Mouse (Mus musculus): Measurements from ENCODE around the gene Dip2c. TPM values are rescaled to one million over a fixed set of nuclear protein-coding genes. Genes with fewer than 3 reads are reported as not detected.

Dip2c gene
- polyA plus RNA-seq, 1 experiment from 2014 or later = 10.3 TPM

DNA sequence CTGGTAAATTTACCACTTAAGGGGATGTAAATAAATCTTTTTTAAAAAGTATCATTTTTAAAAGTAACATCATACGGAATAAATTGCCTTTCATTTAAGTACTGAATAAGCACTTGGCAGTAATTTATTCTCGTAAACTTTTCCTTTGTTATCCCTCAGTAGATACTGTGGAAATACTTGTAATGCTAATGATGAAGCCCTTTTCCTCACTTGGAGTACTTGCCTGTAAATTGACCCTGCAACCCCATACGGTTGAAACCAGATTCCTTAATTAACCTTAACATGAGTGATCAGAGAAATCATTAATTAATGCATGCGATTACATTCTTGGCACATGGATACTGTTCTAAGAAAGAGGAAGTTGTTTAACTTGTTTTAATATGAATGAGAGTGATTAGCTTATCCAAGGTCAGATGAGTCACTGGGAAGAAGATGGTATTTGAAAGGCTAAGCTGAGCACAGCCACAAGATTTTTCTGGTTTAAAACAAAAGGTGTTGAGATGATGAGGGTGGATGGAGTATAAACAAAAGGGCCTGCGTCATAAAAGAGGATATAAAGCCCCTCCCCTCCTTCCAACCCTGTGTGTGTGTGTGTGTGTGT lies 114.0 kb downstream of the Dip2c start:
- ATAC-seq = no peak
- Histone ChIP-seq H3K9ac (replicated peaks) (no peak overlapping the region), H3K4me1 (replicated peaks) (peaks cover 6% of the 10 kb centered on the region; the same call in 1 of the 2 replicates), H3K4me3 (replicated peaks) (no peak overlapping the region), H3K4me2 (replicated peaks) (no peak overlapping the region), H3K9me3 (peaks cover 8% of the 10 kb centered on the region; the same call in 1 of the 2 replicates), H3K27me3 (no peaks in the 10 kb centered on the region), H3K36me3 (no peaks in the 10 kb centered on the region), H3K27ac (no peak overlapping the region)
- WGBS = 61% methylated on average over 5 of the region's 5 CpGs

DNA sequence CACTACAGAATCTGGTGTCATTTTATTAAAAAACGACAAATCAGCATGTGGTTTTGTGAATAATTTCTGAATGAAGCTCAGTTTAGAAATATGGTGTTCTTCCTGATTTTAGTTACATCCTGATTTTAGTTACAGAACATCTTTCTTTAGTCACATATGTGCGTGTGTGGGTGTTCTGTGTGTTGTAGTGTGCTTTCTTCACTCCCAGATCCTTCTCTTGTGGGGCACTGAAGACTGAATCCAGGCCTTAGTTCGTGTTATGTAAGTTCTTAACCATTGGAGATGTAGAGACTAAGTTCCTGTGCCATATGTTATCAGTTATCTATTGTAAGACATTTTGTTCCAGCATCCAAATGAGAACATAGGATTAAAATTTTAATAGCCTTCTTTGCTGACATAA lies 117.1 kb downstream of the Dip2c start:
- 94% methylated on average over 3 of the region's 3 CpGs for WGBS
- ATAC-seq = no peak
- no peak overlapping the region for H3K9ac ChIP-seq (replicated peaks)
- no peaks in the 10 kb centered on the region for H3K27me3 ChIP-seq
- H3K27ac ChIP-seq = no peak overlapping the region
- no peak overlapping the region for H3K4me2 ChIP-seq (replicated peaks)
- H3K4me1 ChIP-seq (replicated peaks) = peaks cover 6% of the 10 kb centered on the region; the same call in 1 of the 2 replicates
- no peaks in the 10 kb centered on the region for H3K36me3 ChIP-seq
- H3K9me3 ChIP-seq = no peaks in the 10 kb centered on the region
- H3K4me3 ChIP-seq (replicated peaks) = no peak overlapping the region

DNA sequence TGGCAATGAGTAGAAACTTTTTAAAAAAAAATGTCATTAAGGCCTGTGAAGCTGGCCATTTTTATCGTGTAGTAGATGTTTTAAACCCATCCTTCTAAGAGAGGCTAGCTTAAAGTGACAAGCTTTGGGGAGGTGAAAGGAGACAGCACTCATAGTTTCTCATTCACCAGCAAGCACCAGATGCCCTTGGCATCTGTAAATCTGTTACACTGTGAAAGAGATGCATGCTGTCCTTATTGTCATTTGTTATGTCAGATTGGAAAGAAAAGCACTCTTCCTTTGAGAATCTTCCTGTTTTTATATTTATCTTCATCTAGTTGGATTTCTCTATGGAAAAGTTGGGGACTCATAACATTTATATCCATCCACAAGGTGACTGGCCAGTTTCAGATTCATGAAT lies 119.0 kb downstream of the Dip2c start:
- Histone ChIP-seq H3K9ac (replicated peaks) (no peak overlapping the region), H3K27me3 (no peaks in the 10 kb centered on the region), H3K4me2 (replicated peaks) (no peak overlapping the region), H3K36me3 (no peaks in the 10 kb centered on the region), H3K9me3 (no peaks in the 10 kb centered on the region), H3K27ac (no peak overlapping the region), H3K4me1 (replicated peaks) (peaks cover 6% of the 10 kb centered on the region; the same call in 1 of the 2 replicates), H3K4me3 (replicated peaks) (no peak overlapping the region)
- ATAC-seq = no peak
- 91% methylated on average over 1 of the region's 1 CpGs for WGBS

DNA sequence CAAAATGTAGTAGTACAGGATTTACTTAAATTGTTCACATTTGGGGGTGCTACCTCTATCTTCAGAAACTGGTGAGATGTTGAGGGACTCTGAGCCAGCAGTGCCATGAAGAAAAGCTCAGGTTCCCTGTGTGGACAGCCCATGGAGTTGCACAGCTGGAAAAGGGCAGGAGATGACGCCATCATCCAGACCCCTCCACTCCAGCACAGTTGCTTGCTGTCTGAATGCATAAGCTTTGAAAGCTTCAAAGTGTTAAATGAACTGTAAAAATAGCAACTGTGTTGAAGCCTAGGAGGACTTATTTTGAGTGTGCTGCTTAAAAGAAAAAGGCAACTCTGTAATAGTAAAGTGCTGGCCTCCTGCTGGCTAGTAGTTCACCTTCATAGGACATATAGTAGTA lies 122.5 kb downstream of the Dip2c start:
- WGBS = 28% methylated on average over 1 of the region's 1 CpGs
- ATAC-seq = no peak
- H3K4me1 ChIP-seq (replicated peaks) = no peaks in the 10 kb centered on the region

DNA sequence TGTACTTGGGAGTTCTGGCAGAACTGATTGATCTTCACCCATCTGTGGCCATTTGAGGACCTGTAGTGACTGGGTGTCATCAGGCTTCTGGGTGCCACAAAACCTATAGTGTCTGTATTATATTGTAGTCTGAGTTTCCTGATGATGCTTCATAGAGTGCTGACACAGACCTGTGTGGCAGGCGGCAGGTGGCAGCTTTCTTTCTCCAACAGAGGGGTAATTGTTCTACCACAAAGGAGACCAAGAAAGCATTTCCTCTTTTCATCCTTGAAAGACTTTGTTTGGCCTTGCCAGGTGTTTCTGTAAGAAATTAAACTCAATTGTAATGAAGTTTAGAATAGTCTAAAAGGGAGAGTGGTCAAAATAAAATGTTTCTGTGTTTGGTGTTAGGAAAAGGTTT lies 129.1 kb downstream of the Dip2c start:
- Histone ChIP-seq H3K9me3 (peaks cover 10% of the 10 kb centered on the region; the same call in 1 of the 2 replicates), H3K9ac (replicated peaks) (no peak overlapping the region), H3K4me1 (replicated peaks) (no peaks in the 10 kb centered on the region), H3K4me3 (replicated peaks) (no peak overlapping the region), H3K27me3 (no peaks in the 10 kb centered on the region), H3K36me3 (peaks cover 4% of the 10 kb centered on the region; the same call in 1 of the 2 replicates), H3K27ac (no peak overlapping the region), H3K4me2 (replicated peaks) (no peak overlapping the region)
- WGBS = 62% methylated on average over 1 of the region's 1 CpGs
- ATAC-seq = no peak

More for the DNA sequence above, 122.5 kb downstream of the Dip2c start:
- Histone ChIP-seq H3K9me3 (peaks cover 10% of the 10 kb centered on the region; the same call in 1 of the 2 replicates), H3K27me3 (no peaks in the 10 kb centered on the region), H3K36me3 (peaks cover 4% of the 10 kb centered on the region; the same call in 1 of the 2 replicates), H3K9ac (replicated peaks) (no peak overlapping the region), H3K4me2 (replicated peaks) (no peak overlapping the region), H3K27ac (no peak overlapping the region), H3K4me3 (replicated peaks) (no peak overlapping the region)

DNA sequence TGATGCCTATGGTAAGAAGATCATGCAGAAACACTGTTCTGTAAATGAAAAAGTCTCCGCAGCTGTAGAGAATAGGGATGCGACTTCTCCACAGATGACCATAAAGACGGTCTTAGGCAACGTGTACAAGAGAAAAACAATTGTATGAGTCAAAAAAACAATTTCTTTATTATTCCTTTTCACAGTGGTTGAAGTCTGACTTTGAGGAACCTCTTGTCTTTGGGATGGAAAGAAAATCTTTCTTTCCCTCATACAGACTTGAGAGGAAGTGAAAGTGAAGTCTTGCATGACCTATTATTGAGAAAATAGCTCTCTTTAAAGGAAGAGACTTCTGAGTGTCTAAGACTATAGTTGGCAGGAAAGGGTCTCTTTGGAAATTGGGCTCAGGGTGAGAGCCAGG lies 132.7 kb downstream of the Dip2c start:
- H3K4me3 ChIP-seq (replicated peaks) = no peak overlapping the region
- no peak for ATAC-seq
- no peak overlapping the region for H3K27ac ChIP-seq
- no peak overlapping the region for H3K4me2 ChIP-seq (replicated peaks)
- no peaks in the 10 kb centered on the region for H3K9me3 ChIP-seq
- 93% methylated on average over 4 of the region's 4 CpGs for WGBS
- H3K27me3 ChIP-seq = no peaks in the 10 kb centered on the region
- H3K4me1 ChIP-seq (replicated peaks) = no peaks in the 10 kb centered on the region
- H3K9ac ChIP-seq (replicated peaks) = no peak overlapping the region
- no peaks in the 10 kb centered on the region for H3K36me3 ChIP-seq

DNA sequence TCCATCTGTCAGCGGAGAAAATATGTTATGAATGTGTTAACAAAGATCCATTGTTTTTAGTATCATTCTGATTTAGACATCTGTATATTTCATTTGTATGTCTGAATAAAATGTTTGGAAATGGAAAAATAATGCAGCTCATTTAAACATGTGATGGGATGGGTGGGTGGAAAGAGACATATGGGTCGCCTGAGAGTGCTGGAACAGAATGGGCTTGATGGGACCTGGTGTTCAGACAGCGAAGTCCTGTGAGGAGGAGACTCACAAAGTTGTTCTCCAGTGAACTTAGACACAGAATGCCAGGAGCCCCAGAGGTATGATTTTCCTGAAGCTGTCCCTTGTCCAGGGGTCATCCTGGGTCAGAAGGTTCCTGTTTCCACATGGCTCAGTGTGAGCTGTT lies 142.1 kb downstream of the Dip2c start:
- H3K9me3 ChIP-seq = no peaks in the 10 kb centered on the region
- H3K4me3 ChIP-seq (replicated peaks) = no peak overlapping the region
- H3K27me3 ChIP-seq = no peaks in the 10 kb centered on the region
- H3K27ac ChIP-seq = no peak overlapping the region
- H3K4me2 ChIP-seq (replicated peaks) = no peak overlapping the region
- no peak overlapping the region for H3K9ac ChIP-seq (replicated peaks)
- H3K4me1 ChIP-seq (replicated peaks) = no peaks in the 10 kb centered on the region
- no peaks in the 10 kb centered on the region for H3K36me3 ChIP-seq
- ATAC-seq = no peak
- WGBS = 94% methylated on average over 3 of the region's 3 CpGs

DNA sequence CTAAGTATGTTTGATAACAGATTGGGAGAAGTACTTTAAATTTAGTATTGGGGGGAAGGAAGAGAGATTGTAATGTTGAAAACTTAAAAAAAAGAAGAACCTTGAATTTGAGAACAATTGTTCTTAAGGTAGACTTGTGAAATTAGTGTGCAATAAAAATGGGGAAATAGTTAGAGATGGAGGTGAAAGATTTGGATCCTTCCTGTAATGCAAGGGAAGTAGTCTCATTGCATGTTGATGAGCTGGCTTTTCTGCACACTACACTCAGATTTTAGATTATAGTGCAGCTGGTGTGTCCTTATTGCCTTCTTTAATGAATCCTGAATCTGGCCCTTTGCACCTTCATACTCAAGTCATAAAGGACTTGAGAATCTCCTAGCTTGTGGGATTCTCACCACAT lies 142.9 kb downstream of the Dip2c start:
- Histone ChIP-seq H3K9me3 (no peaks in the 10 kb centered on the region), H3K27me3 (no peaks in the 10 kb centered on the region), H3K27ac (no peak overlapping the region), H3K9ac (replicated peaks) (no peak overlapping the region), H3K36me3 (no peaks in the 10 kb centered on the region), H3K4me1 (replicated peaks) (no peaks in the 10 kb centered on the region), H3K4me3 (replicated peaks) (no peak overlapping the region), H3K4me2 (replicated peaks) (no peak overlapping the region)
- ATAC-seq = no peak

DNA sequence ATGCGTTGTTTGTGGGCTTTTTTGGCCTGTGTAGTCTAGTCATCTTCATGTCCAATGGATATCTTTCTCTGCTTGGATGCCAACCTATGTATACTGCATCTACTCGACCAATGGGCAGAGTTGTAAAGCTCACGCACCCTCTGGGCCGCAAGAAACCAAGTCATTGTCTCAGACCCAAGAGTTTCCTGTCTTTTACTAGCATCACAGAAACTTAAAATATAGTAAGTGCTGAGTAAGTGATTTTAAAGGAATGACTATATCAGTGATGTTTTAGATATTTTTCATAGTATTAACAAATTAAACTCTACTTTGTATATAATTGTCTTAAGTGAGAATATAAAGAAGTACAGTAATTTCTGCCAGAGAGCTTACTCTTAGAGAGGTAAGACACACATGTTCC lies 145.6 kb downstream of the Dip2c start:
- H3K4me1 ChIP-seq (replicated peaks) = no peaks in the 10 kb centered on the region
- H3K27ac ChIP-seq = no peak overlapping the region
- no peaks in the 10 kb centered on the region for H3K9me3 ChIP-seq
- no peak for ATAC-seq
- no peak overlapping the region for H3K9ac ChIP-seq (replicated peaks)
- H3K4me3 ChIP-seq (replicated peaks) = no peak overlapping the region
- no peaks in the 10 kb centered on the region for H3K27me3 ChIP-seq
- 96% methylated on average over 4 of the region's 4 CpGs for WGBS
- no peaks in the 10 kb centered on the region for H3K36me3 ChIP-seq
- no peak overlapping the region for H3K4me2 ChIP-seq (replicated peaks)

DNA sequence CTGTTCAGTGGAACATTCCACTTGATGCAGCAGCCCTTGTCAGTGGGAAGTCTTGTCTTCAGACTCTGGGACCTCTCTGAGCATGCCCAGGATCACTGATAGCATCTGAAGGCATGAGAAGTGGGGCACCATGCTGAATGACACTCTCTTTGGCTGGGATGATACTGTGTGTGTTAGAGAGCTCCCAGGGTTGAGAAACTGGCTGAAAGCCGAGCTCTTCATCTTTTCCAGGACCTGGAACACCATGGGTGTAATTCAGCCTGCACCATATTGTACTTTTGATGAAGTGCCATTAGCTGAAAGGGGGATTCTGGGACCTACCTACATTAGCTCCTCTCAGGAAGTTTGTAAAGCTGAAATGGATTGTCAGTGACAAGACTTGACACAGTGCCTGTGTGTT lies 146.5 kb downstream of the Dip2c start:
- Histone ChIP-seq H3K36me3 (no peaks in the 10 kb centered on the region), H3K27me3 (no peaks in the 10 kb centered on the region), H3K9ac (replicated peaks) (no peak overlapping the region), H3K9me3 (no peaks in the 10 kb centered on the region), H3K4me2 (replicated peaks) (no peak overlapping the region), H3K4me1 (replicated peaks) (no peaks in the 10 kb centered on the region), H3K27ac (no peak overlapping the region), H3K4me3 (replicated peaks) (no peak overlapping the region)
- 79% methylated on average over 1 of the region's 1 CpGs for WGBS
- ATAC-seq = no peak

DNA sequence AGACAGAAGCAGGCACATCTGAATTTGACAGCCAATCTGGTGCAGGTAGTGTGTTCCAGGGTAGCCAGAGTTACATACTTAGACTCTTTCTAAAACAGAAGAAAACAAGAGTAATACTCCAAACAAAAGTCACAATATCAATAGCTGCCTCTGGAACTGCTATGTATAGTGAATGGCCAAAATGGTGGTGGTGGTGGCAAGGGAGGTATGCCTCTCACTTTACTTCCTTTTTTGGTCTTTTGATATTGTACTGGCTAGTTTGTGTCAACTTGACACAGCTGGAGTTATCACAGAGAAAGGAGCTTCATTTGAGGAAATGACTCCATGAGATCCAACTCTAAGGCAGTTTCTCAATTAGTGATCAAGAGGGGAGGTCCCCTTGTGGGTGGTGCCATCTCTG lies 148.1 kb downstream of the Dip2c start:
- no peak for ATAC-seq
- H3K36me3 ChIP-seq = no peaks in the 10 kb centered on the region
- no peaks in the 10 kb centered on the region for H3K4me1 ChIP-seq (replicated peaks)
- H3K4me2 ChIP-seq (replicated peaks) = no peak overlapping the region
- H3K9me3 ChIP-seq = no peaks in the 10 kb centered on the region
- H3K27ac ChIP-seq = no peak overlapping the region
- H3K4me3 ChIP-seq (replicated peaks) = no peak overlapping the region
- H3K27me3 ChIP-seq = no peaks in the 10 kb centered on the region
- H3K9ac ChIP-seq (replicated peaks) = no peak overlapping the region

DNA sequence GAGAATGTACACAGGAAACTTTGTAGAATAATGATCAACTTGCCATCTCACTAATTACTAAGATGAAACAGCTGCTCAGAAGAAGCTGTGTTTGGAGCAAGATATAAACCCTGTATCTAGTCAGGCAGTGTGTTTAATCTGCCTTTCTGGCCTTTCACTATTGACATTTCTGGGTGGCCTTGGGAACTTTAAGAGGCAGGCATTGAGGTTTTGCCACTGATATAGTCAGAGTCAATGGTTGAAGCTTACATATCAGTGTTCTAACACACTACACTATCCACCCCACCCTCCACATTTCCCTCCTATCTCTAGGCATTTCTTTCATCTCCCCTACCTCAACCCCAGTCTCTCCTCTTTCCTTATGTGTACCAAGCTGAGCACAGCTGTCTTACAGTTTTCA lies 149.9 kb downstream of the Dip2c start:
- ATAC-seq = no peak
- Histone ChIP-seq H3K4me3 (replicated peaks) (no peak overlapping the region), H3K27me3 (no peaks in the 10 kb centered on the region), H3K9me3 (peaks cover 3% of the 10 kb centered on the region; the same call in 1 of the 2 replicates), H3K27ac (no peak overlapping the region), H3K36me3 (no peaks in the 10 kb centered on the region), H3K9ac (replicated peaks) (no peak overlapping the region), H3K4me2 (replicated peaks) (no peak overlapping the region), H3K4me1 (replicated peaks) (no peaks in the 10 kb centered on the region)

DNA sequence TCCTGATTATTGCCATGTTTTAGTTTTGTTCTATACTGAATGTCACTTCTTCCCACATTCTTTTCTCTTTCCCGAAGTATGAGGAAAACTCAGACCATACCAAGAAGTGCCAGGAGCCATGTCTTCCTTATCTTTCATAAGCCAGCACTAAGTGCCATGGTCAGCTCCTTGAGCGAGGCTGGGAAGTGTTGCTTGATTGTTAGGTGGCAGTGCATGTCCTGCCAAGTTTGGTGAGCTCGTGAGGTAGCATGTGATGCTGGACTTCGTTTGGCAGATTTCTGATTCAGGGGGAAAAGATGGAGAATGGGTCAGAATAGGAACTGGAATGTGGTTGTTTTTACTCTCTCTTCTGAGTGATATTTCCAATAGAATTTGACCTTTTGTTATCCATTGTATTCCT lies 150.5 kb downstream of the Dip2c start:
- H3K4me3 ChIP-seq (replicated peaks) = no peak overlapping the region
- H3K27me3 ChIP-seq = no peaks in the 10 kb centered on the region
- H3K36me3 ChIP-seq = no peaks in the 10 kb centered on the region
- peaks cover 5% of the 10 kb centered on the region; the same call in 1 of the 2 replicates for H3K9me3 ChIP-seq
- no peaks in the 10 kb centered on the region for H3K4me1 ChIP-seq (replicated peaks)
- no peak overlapping the region for H3K9ac ChIP-seq (replicated peaks)
- H3K4me2 ChIP-seq (replicated peaks) = no peak overlapping the region
- 85% methylated on average over 4 of the region's 4 CpGs for WGBS
- H3K27ac ChIP-seq = no peak overlapping the region
- ATAC-seq = no peak

Data from midbrain, embryonic 13.5 days (tissue).